Mouse (Mus musculus): Measurements from ENCODE around the gene Arhgap24. TPM values are rescaled to one million over a fixed set of nuclear protein-coding genes. Genes with fewer than 3 reads are reported as not detected.

The Arhgap24 gene
- polyA plus RNA-seq, 1 experiment: 1.7 TPM

- H3K27ac ChIP-seq (ENCODE audit: insufficient read depth, low read depth, low read length): no peak overlapping the region
- H3K4me1 ChIP-seq (ENCODE audit: control insufficient read depth, insufficient read depth, low read length): no peaks in the 10 kb centered on the region
- H3K4me3 ChIP-seq (ENCODE audit: insufficient read depth, low read length): no peak overlapping the region
- no peak for TF ChIP-seq CTCF (IDR thresholded peaks at IDR 0.05; ENCODE audit: low read depth, low read length)
- TF ChIP-seq POLR2A (IDR thresholded peaks at IDR 0.05; ENCODE audit: borderline replicate concordance, low read depth, low read length): no peak
These were observed 82.8 kb downstream of the Arhgap24 start for GRCm38 (mm10) chr5:102563971-102564370.

GRCm38 (mm10) chr5:102568764-102569163 lies 87.6 kb downstream of the Arhgap24 start:
- H3K4me1 ChIP-seq (ENCODE audit: control insufficient read depth, insufficient read depth, low read length): peaks cover 15% of the 10 kb centered on the region
- TF ChIP-seq POLR2A (IDR thresholded peaks at IDR 0.05; ENCODE audit: borderline replicate concordance, low read depth, low read length) (no peak), CTCF (IDR thresholded peaks at IDR 0.05; ENCODE audit: low read depth, low read length) (no peak)

GRCm38 (mm10) chr5:102571445-102571844 lies 90.3 kb downstream of the Arhgap24 start:
- Histone ChIP-seq H3K27ac (ENCODE audit: insufficient read depth, low read depth, low read length) (peak overlapping the region; percentile 21; the same call in 1 of the 2 replicates), H3K4me1 (ENCODE audit: control insufficient read depth, insufficient read depth, low read length) (peaks cover 18% of the 10 kb centered on the region), H3K4me3 (ENCODE audit: insufficient read depth, low read length) (no peak overlapping the region)
- TF ChIP-seq CTCF (IDR thresholded peaks at IDR 0.05; ENCODE audit: low read depth, low read length): no peak

More at GRCm38 (mm10) chr5:102568764-102569163, 87.6 kb downstream of the Arhgap24 start:
- no peak overlapping the region for H3K4me3 ChIP-seq (ENCODE audit: insufficient read depth, low read length)
- H3K27ac ChIP-seq (ENCODE audit: insufficient read depth, low read depth, low read length): no peak overlapping the region

GRCm38 (mm10) chr5:102576750-102577149 lies 95.6 kb downstream of the Arhgap24 start:
- TF ChIP-seq POLR2A (IDR thresholded peaks at IDR 0.05; ENCODE audit: borderline replicate concordance, low read depth, low read length) (no peak), CTCF (IDR thresholded peaks at IDR 0.05; ENCODE audit: low read depth, low read length) (no peak)
- Histone ChIP-seq H3K4me1 (ENCODE audit: control insufficient read depth, insufficient read depth, low read length) (peaks cover 10% of the 10 kb centered on the region), H3K4me3 (ENCODE audit: insufficient read depth, low read length) (no peak overlapping the region), H3K27ac (ENCODE audit: insufficient read depth, low read depth, low read length) (no peak overlapping the region)

- Histone ChIP-seq H3K4me3 (ENCODE audit: insufficient read depth, low read length) (no peak overlapping the region), H3K27ac (ENCODE audit: insufficient read depth, low read depth, low read length) (no peak overlapping the region), H3K4me1 (ENCODE audit: control insufficient read depth, insufficient read depth, low read length) (peaks cover 7% of the 10 kb centered on the region)
- TF ChIP-seq CTCF (IDR thresholded peaks at IDR 0.05; ENCODE audit: low read depth, low read length) (no peak), POLR2A (IDR thresholded peaks at IDR 0.05; ENCODE audit: borderline replicate concordance, low read depth, low read length) (no peak)
These were observed 96.5 kb downstream of the Arhgap24 start for GRCm38 (mm10) chr5:102577729-102578128.

- TF ChIP-seq POLR2A (IDR thresholded peaks at IDR 0.05; ENCODE audit: borderline replicate concordance, low read depth, low read length) (no peak), CTCF (IDR thresholded peaks at IDR 0.05; ENCODE audit: low read depth, low read length) (no peak)
- H3K4me3 ChIP-seq (ENCODE audit: insufficient read depth, low read length): no peak overlapping the region
- H3K4me1 ChIP-seq (ENCODE audit: control insufficient read depth, insufficient read depth, low read length): peaks cover 7% of the 10 kb centered on the region
- H3K27ac ChIP-seq (ENCODE audit: insufficient read depth, low read depth, low read length): no peak overlapping the region
These were observed 97.2 kb downstream of the Arhgap24 start for GRCm38 (mm10) chr5:102578431-102578830.

- TF ChIP-seq POLR2A (IDR thresholded peaks at IDR 0.05; ENCODE audit: borderline replicate concordance, low read depth, low read length) (no peak), CTCF (IDR thresholded peaks at IDR 0.05; ENCODE audit: low read depth, low read length) (no peak)
- H3K4me1 ChIP-seq (ENCODE audit: control insufficient read depth, insufficient read depth, low read length): no peaks in the 10 kb centered on the region
- H3K27ac ChIP-seq (ENCODE audit: insufficient read depth, low read depth, low read length): no peak overlapping the region
- H3K4me3 ChIP-seq (ENCODE audit: insufficient read depth, low read length): no peak overlapping the region
These were observed 101.7 kb downstream of the Arhgap24 start for GRCm38 (mm10) chr5:102582864-102583410.

- H3K4me1 ChIP-seq (ENCODE audit: control insufficient read depth, insufficient read depth, low read length): no peaks in the 10 kb centered on the region
- H3K27ac ChIP-seq (ENCODE audit: insufficient read depth, low read depth, low read length): no peak overlapping the region
- no peak for TF ChIP-seq POLR2A (IDR thresholded peaks at IDR 0.05; ENCODE audit: borderline replicate concordance, low read depth, low read length)
- no peak for TF ChIP-seq CTCF (IDR thresholded peaks at IDR 0.05; ENCODE audit: low read depth, low read length)
- H3K4me3 ChIP-seq (ENCODE audit: insufficient read depth, low read length): no peak overlapping the region
These were observed 110.2 kb downstream of the Arhgap24 start for GRCm38 (mm10) chr5:102591422-102591821.

- no peak overlapping the region for H3K4me3 ChIP-seq (ENCODE audit: insufficient read depth, low read length)
- H3K27ac ChIP-seq (ENCODE audit: insufficient read depth, low read depth, low read length): no peak overlapping the region
- no peak for TF ChIP-seq POLR2A (IDR thresholded peaks at IDR 0.05; ENCODE audit: borderline replicate concordance, low read depth, low read length)
- TF ChIP-seq CTCF (IDR thresholded peaks at IDR 0.05; ENCODE audit: low read depth, low read length): no peak
- H3K4me1 ChIP-seq (ENCODE audit: control insufficient read depth, insufficient read depth, low read length): no peaks in the 10 kb centered on the region
These were observed 111.9 kb downstream of the Arhgap24 start for GRCm38 (mm10) chr5:102593058-102593457.

- no peaks in the 10 kb centered on the region for H3K4me1 ChIP-seq (ENCODE audit: control insufficient read depth, insufficient read depth, low read length)
- no peak for TF ChIP-seq POLR2A (IDR thresholded peaks at IDR 0.05; ENCODE audit: borderline replicate concordance, low read depth, low read length)
- TF ChIP-seq CTCF (IDR thresholded peaks at IDR 0.05; ENCODE audit: low read depth, low read length): no peak
- H3K27ac ChIP-seq (ENCODE audit: insufficient read depth, low read depth, low read length): no peak overlapping the region
- H3K4me3 ChIP-seq (ENCODE audit: insufficient read depth, low read length): no peak overlapping the region
These were observed 117.9 kb downstream of the Arhgap24 start for GRCm38 (mm10) chr5:102599102-102599501.

GRCm38 (mm10) chr5:102613571-102613970 lies 132.4 kb downstream of the Arhgap24 start:
- Histone ChIP-seq H3K4me1 (ENCODE audit: control insufficient read depth, insufficient read depth, low read length) (peaks cover 8% of the 10 kb centered on the region), H3K4me3 (ENCODE audit: insufficient read depth, low read length) (no peak overlapping the region), H3K27ac (ENCODE audit: insufficient read depth, low read depth, low read length) (no peak overlapping the region)
- TF ChIP-seq POLR2A (IDR thresholded peaks at IDR 0.05; ENCODE audit: borderline replicate concordance, low read depth, low read length) (no peak), CTCF (IDR thresholded peaks at IDR 0.05; ENCODE audit: low read depth, low read length) (no peak)
